Mouse (Mus musculus): ENCODE measurements around the gene Ttc39a. TPM values are rescaled to one million over a fixed set of nuclear protein-coding genes. Genes with fewer than 3 reads are reported as not detected.

Ttc39a gene
- total RNA-seq, 1 experiment, result 1.9 TPM

DNA sequence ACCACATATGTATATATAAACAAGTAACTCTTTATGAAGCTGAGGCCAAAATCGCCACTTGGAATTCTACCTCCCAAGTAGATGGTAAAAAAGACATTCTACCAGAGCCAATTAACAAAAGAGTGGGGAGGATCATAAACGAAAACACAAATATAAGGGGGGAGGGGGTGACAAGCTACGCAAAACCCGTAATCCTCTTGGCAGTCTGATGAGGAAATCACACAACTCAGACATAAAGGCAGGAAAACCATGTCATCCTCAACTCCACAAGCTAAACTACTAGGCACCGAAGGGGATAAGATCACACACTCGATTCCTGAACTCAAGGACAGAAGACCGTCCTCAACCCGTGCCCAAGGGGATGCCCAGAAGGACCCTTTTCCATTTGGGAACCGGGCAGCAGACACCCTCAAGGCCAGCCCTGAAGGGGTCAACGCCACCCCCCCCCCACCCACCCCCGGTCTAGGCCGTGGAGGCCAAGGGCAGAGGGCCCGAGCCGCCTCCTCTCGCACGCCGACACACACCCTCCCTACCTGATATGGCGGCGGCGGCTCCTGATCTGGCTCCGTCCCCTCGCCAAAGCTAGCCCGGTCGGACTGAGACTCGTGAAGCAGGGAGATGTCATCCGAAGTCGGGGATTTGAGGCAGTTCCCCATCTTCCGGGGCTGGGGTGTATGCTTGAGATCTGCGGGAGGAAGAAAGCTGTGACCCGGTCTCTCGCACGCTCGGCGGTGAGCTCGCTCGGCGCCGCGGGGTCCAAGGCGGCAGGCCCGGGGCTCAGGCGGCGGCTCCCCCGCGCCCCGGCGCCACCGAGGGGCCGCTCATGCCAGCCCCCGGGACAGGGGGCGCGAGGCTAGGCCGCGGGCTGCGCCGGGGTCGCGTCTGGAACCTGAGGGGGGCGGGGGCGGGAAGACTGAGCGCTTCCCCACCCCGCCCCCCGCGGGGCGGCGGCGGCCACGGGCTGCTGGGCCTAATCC is 69.4 kb downstream of the Ttc39a start:
- Histone ChIP-seq H3K9me3 (ENCODE audit: control insufficient read depth, insufficient read depth, low read depth, low read length) (no peaks in the 10 kb centered on the region), H3K9ac (ENCODE audit: insufficient read depth, low read depth, low read length, poor library complexity, severe bottlenecking) (peak overlapping the region; percentile 91), H3K36me3 (ENCODE audit: control insufficient read depth, insufficient read depth, low read length, poor library complexity, severe bottlenecking) (no peaks in the 10 kb centered on the region), H3K4me3 (ENCODE audit: insufficient read depth in 1 of 2, low read depth in 1 of 2, low read length in 2 of 2, poor library complexity in 1 of 2, severe bottlenecking in 1 of 2) (peak overlapping the region; percentile 84 to 95), H3K4me1 (ENCODE audit: control insufficient read depth in 2 of 2, insufficient read depth in 2 of 2, low read length in 2 of 2, poor library complexity in 1 of 2) (peaks cover 0 to 2% of the 10 kb centered on the region in 2 experiments; a peak in 1 of 4 replicates), H3K27ac (ENCODE audit: insufficient read depth, low read depth, low read length, poor library complexity, severe bottlenecking) (peak overlapping the region; percentile 3; the same call in 1 of the 2 replicates)
- DNase-seq (ENCODE audit: low read depth, low spot score), result peak; percentile 19
- TF ChIP-seq ZNF384 (IDR thresholded peaks at IDR 0.05; ENCODE audit: low read depth, low read length) (no peak), MAFK (IDR thresholded peaks at IDR 0.05; ENCODE audit: insufficient read depth, low read depth, low read length) (no peak), CHD2 (IDR thresholded peaks at IDR 0.05; ENCODE audit: low read depth, low read length) (no peak), HCFC1 (IDR thresholded peaks at IDR 0.05; ENCODE audit: borderline replicate concordance, insufficient read depth, low read length) (no peak), ZC3H11A (IDR thresholded peaks at IDR 0.05; ENCODE audit: borderline replicate concordance, low read depth, low read length) (no peak)
- in situ Hi-C loops (cut with MboI; ENCODE audit: low sequenced_read_pairs in 2 of 2, unreplicated experiment in 2 of 2), result no loop called here

DNA sequence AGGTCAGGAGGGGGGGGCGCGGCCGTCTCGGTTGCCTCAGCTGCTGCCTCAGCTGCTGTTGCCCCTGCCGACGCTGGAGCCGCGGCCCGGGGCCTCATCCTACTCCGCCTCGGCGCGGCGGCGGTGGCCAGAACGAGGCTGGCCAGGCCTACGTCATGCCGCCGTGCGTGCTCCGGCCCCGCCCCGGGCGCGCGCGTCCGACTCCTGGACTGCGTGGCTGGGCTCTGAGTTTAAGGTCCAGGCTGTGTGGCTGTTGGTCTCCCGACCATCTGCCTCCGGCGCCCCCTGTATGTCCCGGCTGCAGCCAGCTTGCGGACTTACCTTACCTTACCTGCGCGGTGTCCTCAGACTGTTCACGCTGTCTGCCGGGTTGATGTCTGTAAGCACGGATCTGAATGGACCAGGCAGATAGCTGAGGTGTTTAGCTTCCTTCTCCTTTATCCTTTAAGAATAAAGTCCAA is 70.2 kb downstream of the Ttc39a start:
- peak overlapping the region; percentile 3; the same call in 1 of the 2 replicates for H3K27ac ChIP-seq (ENCODE audit: insufficient read depth, low read depth, low read length, poor library complexity, severe bottlenecking)
- in situ Hi-C loops (cut with MboI; ENCODE audit: low sequenced_read_pairs in 2 of 2, unreplicated experiment in 2 of 2), result no loop called here

DNA sequence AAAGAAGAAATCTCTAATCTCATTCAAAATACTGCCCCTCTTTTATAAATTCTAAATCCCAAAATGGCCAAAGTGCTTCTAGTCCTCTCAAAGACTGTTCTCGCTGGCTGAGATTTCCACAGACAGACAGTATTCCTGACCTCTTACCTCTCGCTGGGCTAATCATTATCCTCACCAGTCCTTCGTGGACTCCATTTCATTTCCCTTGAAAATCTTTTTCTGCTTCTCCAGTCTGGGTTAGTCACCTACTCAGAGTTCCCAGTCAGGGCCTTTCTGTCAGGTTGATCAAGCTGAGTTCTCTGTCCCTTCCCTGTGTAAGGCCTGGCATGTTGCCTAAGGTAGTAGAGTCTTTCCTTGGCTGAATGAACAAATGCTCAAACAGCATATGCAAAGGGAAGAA is 71.0 kb downstream of the Ttc39a start:
- in situ Hi-C loops (cut with MboI; ENCODE audit: low sequenced_read_pairs in 2 of 2, unreplicated experiment in 2 of 2), result no loop called here
- H3K4me1 ChIP-seq (ENCODE audit: control insufficient read depth in 2 of 2, insufficient read depth in 2 of 2, low read length in 2 of 2, poor library complexity in 1 of 2), result peaks cover 0 to 2% of the 10 kb centered on the region in 2 experiments; a peak in 1 of 4 replicates
- no peak overlapping the region for H3K9ac ChIP-seq (ENCODE audit: insufficient read depth, low read depth, low read length, poor library complexity, severe bottlenecking)
- no peaks in the 10 kb centered on the region for H3K36me3 ChIP-seq (ENCODE audit: control insufficient read depth, insufficient read depth, low read length, poor library complexity, severe bottlenecking)
- H3K4me3 ChIP-seq (ENCODE audit: insufficient read depth in 1 of 2, low read depth in 1 of 2, low read length in 2 of 2, poor library complexity in 1 of 2, severe bottlenecking in 1 of 2), result no peak overlapping the region
- no peaks in the 10 kb centered on the region for H3K9me3 ChIP-seq (ENCODE audit: control insufficient read depth, insufficient read depth, low read depth, low read length)
- no peak for DNase-seq (ENCODE audit: low read depth, low spot score)
- TF ChIP-seq MAFK (IDR thresholded peaks at IDR 0.05; ENCODE audit: insufficient read depth, low read depth, low read length) (no peak), CHD2 (IDR thresholded peaks at IDR 0.05; ENCODE audit: low read depth, low read length) (no peak), HCFC1 (IDR thresholded peaks at IDR 0.05; ENCODE audit: borderline replicate concordance, insufficient read depth, low read length) (no peak)
- no peak overlapping the region for H3K27ac ChIP-seq (ENCODE audit: insufficient read depth, low read depth, low read length, poor library complexity, severe bottlenecking)

More for the DNA sequence above, 70.2 kb downstream of the Ttc39a start:
- no peaks in the 10 kb centered on the region for H3K36me3 ChIP-seq (ENCODE audit: control insufficient read depth, insufficient read depth, low read length, poor library complexity, severe bottlenecking)
- TF ChIP-seq CHD2 (IDR thresholded peaks at IDR 0.05; ENCODE audit: low read depth, low read length) (no peak), ZC3H11A (IDR thresholded peaks at IDR 0.05; ENCODE audit: borderline replicate concordance, low read depth, low read length) (no peak), HCFC1 (IDR thresholded peaks at IDR 0.05; ENCODE audit: borderline replicate concordance, insufficient read depth, low read length) (peak; percentile 41; the same call in 1 of the 2 replicates), MAFK (IDR thresholded peaks at IDR 0.05; ENCODE audit: insufficient read depth, low read depth, low read length) (no peak), ZNF384 (IDR thresholded peaks at IDR 0.05; ENCODE audit: low read depth, low read length) (no peak)
- peak overlapping the region; percentile 91 for H3K9ac ChIP-seq (ENCODE audit: insufficient read depth, low read depth, low read length, poor library complexity, severe bottlenecking)
- DNase-seq (ENCODE audit: low read depth, low spot score), result peak; percentile 57
- no peaks in the 10 kb centered on the region for H3K9me3 ChIP-seq (ENCODE audit: control insufficient read depth, insufficient read depth, low read depth, low read length)
- peaks cover 0 to 2% of the 10 kb centered on the region in 2 experiments; a peak in 1 of 4 replicates for H3K4me1 ChIP-seq (ENCODE audit: control insufficient read depth in 2 of 2, insufficient read depth in 2 of 2, low read length in 2 of 2, poor library complexity in 1 of 2)
- peak overlapping the region; percentile 84 to 95 for H3K4me3 ChIP-seq (ENCODE audit: insufficient read depth in 1 of 2, low read depth in 1 of 2, low read length in 2 of 2, poor library complexity in 1 of 2, severe bottlenecking in 1 of 2)

DNA sequence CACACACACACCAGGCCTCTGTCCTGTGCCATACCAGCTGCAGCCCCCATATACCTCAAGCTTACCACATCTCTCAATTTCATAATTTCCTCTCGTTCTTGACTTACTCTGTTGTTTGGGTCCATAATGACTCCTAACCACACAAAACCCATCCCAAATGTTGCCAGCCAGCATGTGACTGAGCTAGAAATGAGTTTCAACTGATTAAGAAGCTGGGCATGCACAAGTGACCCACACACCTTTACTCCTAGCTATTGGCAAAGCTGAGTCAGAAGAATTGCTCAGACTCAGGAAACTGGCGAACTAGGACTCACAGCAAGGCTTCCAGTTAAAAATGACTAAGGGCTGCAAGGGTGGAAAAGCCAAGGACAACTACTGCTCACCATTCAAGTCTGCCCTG is 75.0 kb downstream of the Ttc39a start:
- DNase-seq (ENCODE audit: low read depth, low spot score), result no peak
- H3K9me3 ChIP-seq (ENCODE audit: control insufficient read depth, insufficient read depth, low read depth, low read length), result no peaks in the 10 kb centered on the region
- no peaks in the 10 kb centered on the region for H3K4me1 ChIP-seq (ENCODE audit: control insufficient read depth in 2 of 2, insufficient read depth in 2 of 2, low read length in 2 of 2, poor library complexity in 1 of 2)
- no peak overlapping the region for H3K9ac ChIP-seq (ENCODE audit: insufficient read depth, low read depth, low read length, poor library complexity, severe bottlenecking)
- TF ChIP-seq MAFK (IDR thresholded peaks at IDR 0.05; ENCODE audit: insufficient read depth, low read depth, low read length), result no peak
- TF ChIP-seq ZC3H11A (IDR thresholded peaks at IDR 0.05; ENCODE audit: borderline replicate concordance, low read depth, low read length), result no peak
- no peak for TF ChIP-seq CHD2 (IDR thresholded peaks at IDR 0.05; ENCODE audit: low read depth, low read length)
- no peak for TF ChIP-seq ZNF384 (IDR thresholded peaks at IDR 0.05; ENCODE audit: low read depth, low read length)
- no peak for TF ChIP-seq HCFC1 (IDR thresholded peaks at IDR 0.05; ENCODE audit: borderline replicate concordance, insufficient read depth, low read length)
- no peak overlapping the region for H3K27ac ChIP-seq (ENCODE audit: insufficient read depth, low read depth, low read length, poor library complexity, severe bottlenecking)
- in situ Hi-C loops (cut with MboI; ENCODE audit: low sequenced_read_pairs in 2 of 2, unreplicated experiment in 2 of 2), result no loop called here
- no peaks in the 10 kb centered on the region for H3K36me3 ChIP-seq (ENCODE audit: control insufficient read depth, insufficient read depth, low read length, poor library complexity, severe bottlenecking)
- H3K4me3 ChIP-seq (ENCODE audit: insufficient read depth in 1 of 2, low read depth in 1 of 2, low read length in 2 of 2, poor library complexity in 1 of 2, severe bottlenecking in 1 of 2), result no peak overlapping the region

Measured in ES-E14 (cell line).